Mouse (Mus musculus) heart, adult 2 months (tissue): ENCODE measurements around the gene Serpinc1.

ENCODE experiments used
- CTCF ChIP-seq: fragments of 200-600 bp; IDR thresholded peaks from 2 replicates; pipeline ENCODE4 v1.8.1; 2022; ENCODE audit warnings: antibody characterized with exemption, mild to moderate bottlenecking, moderate library complexity
- EP300 ChIP-seq: fragments of 200-500 bp; IDR thresholded peaks from 2 replicates; pipeline ENCODE4 v1.6.1; 2011; ENCODE audit warnings: low read depth, low read length, control low read depth; ENCODE audit not compliant: insufficient read depth
- POLR2A ChIP-seq: fragments of 200-500 bp; IDR thresholded peaks from 2 replicates; pipeline ENCODE4 v1.6.1; 2011; ENCODE audit warnings: mild to moderate bottlenecking, low read depth, low read length, control low read depth; ENCODE audit not compliant: insufficient read depth

GRCm38 (mm10) chr1:161020051-161020450 lies 41.7 kb downstream of the Serpinc1 start:
- TF ChIP-seq POLR2A (no peak), CTCF (no peak), EP300 (no peak)
